Mouse (Mus musculus) adrenal gland, postnatal 25 days (tissue): ENCODE measurements around the gene Serf1. TPM values are rescaled to one million over a fixed set of nuclear protein-coding genes. Genes with fewer than 3 reads are reported as not detected.

ENCODE experiments used
- total RNA-seq: library from RNA; stranded (reverse); gene quantifications from 2 replicates; pipeline ENCODE4 v1.2.3, GENCODE M21; 2021

Gene Serf1
- total RNA-seq, 1 experiment from 2014 or later = 25.6 TPM

Other genes starting within 250 kb of the Serf1 start
- gene Cartpt, start 206.9 kb upstream of the Serf1 start, total RNA-seq = 1.6 and 5.5 TPM in 2 replicates
- gene Mccc2, start 92.4 kb upstream of the Serf1 start, total RNA-seq = 59.2 and 65.5 TPM in 2 replicates
- gene Bdp1, start 3.9 kb upstream of the Serf1 start, total RNA-seq = 32.2 and 40.7 TPM in 2 replicates
- gene Smn1, start 16.8 kb downstream of the Serf1 start, total RNA-seq = 36.4 and 39.7 TPM in 2 replicates
- 1.5 and 1.9 TPM in 2 replicates for gene Naip2, start 94.1 kb downstream of the Serf1 start, total RNA-seq
- gene Naip5, start 138.3 kb downstream of the Serf1 start, total RNA-seq = 7.7 and 13.4 TPM in 2 replicates
- 0.27 TPM in 1 of 2 replicates, not detected in the other for gene Naip6, start 209.7 kb downstream of the Serf1 start, total RNA-seq